Mouse (Mus musculus): ENCODE results near the gene Gfra1.

GRCm38 (mm10) chr19:58275281-58275680, 180.4 kb downstream of the Gfra1 start:
- no peak for TF ChIP-seq CTCF (IDR thresholded peaks at IDR 0.05; ENCODE audit: extremely low read depth, insufficient read depth, low read length)
- TF ChIP-seq POLR2A (IDR thresholded peaks at IDR 0.05; ENCODE audit: extremely low read depth, insufficient read depth, low read length): no peak

All from cortical plate, adult 2 months (tissue).